Mouse (Mus musculus) liver, embryonic 12.5 days (tissue): Measurements from ENCODE around the gene Cenpm. TPM values are rescaled to one million over a fixed set of nuclear protein-coding genes. Genes with fewer than 3 reads are reported as not detected.
A peak's percentile ranks its signal among the peaks of the same experiment; 100 is the strongest.

Experiments
- ATAC-seq: fragments of 200-750 bp; cut with Nextera tagmentation; 2 replicates; pipeline ENCODE4 v1.8.0; 2017; ENCODE audit warnings: moderate number of reproducible peaks, mild to moderate bottlenecking, moderate library complexity
- H3K27ac ChIP-seq: fragments of 300-500 bp; sonication (generic); 2 replicates; pipeline ENCODE4 v1.5.1; 2016; ENCODE audit warnings: mild to moderate bottlenecking
- H3K27me3 ChIP-seq: fragments of 300-500 bp; sonication (generic); replicated peaks from 2 replicates; pipeline ENCODE4 v1.6.1; 2016; ENCODE audit warnings: mild to moderate bottlenecking, moderate library complexity
- H3K36me3 ChIP-seq: fragments of 300-500 bp; sonication (generic); 2 replicates; pipeline ENCODE4 v1.6.1; 2016; ENCODE audit warnings: mild to moderate bottlenecking, moderate library complexity
- H3K4me1 ChIP-seq: fragments of 300-500 bp; sonication (generic); 2 replicates; pipeline ENCODE4 v1.6.1; 2016
- H3K4me2 ChIP-seq: fragments of 300-500 bp; sonication (generic); 2 replicates; pipeline ENCODE4 v1.6.1; 2016; ENCODE audit warnings: mild to moderate bottlenecking, moderate library complexity
- H3K4me3 ChIP-seq: fragments of 300-500 bp; sonication (generic); 2 replicates; pipeline ENCODE4 v1.5.1; 2016; ENCODE audit warnings: mild to moderate bottlenecking, moderate library complexity
- H3K9ac ChIP-seq: fragments of 300-500 bp; sonication (generic); 2 replicates; pipeline ENCODE4 v1.6.1; 2016; ENCODE audit warnings: mild to moderate bottlenecking, moderate library complexity
- H3K9me3 ChIP-seq: fragments of 300-500 bp; sonication (generic); replicated peaks from 2 replicates; pipeline ENCODE4 v1.6.1; 2016; ENCODE audit warnings: mild to moderate bottlenecking, moderate library complexity
- WGBS: fragments of 180-500 bp; shearing (Covaris S2); methylation state at CpG from one replicate; pipeline ENCODE4 v1.1.7; 2016; ENCODE audit not compliant: insufficient replicate concordance; 5-methylcytosine and 5-hydroxymethylcytosine counted together
- polyA plus RNA-seq: library from polyadenylated mRNA; unstranded; fragments of >200 nt; fragmentation: Nextera tagmentation; extraction: Ambion mirVana; gene quantifications from 2 replicates; pipeline ENCODE4 v1.2.1, GENCODE M21; 2016

Cenpm gene
- polyA plus RNA-seq, 1 experiment from 2014 or later: 48.3 TPM

DNA sequence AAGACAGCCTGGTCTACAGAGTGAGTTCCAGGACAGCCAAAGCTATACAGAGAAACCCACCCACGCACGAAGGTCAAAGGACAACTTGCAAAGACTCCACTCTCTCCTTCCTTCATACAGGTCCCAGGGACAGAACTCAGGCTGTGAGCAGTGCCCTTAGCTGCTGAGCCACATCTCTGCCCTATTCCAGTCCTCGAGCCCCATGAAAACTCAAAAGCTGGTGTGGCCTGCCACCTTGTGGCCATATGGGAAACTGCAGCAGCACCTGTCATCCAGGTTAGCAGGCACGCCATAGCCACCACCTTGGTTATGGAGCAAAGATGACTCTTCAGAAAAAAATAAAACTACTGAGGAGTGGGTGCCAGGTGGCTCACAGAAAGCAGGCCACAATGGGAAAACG, 8.0 kb downstream of the Cenpm start:
- WGBS: 21% methylated on average over 5 of the region's 5 CpGs
- H3K36me3 ChIP-seq: peaks cover 41% of the 10 kb centered on the region

DNA sequence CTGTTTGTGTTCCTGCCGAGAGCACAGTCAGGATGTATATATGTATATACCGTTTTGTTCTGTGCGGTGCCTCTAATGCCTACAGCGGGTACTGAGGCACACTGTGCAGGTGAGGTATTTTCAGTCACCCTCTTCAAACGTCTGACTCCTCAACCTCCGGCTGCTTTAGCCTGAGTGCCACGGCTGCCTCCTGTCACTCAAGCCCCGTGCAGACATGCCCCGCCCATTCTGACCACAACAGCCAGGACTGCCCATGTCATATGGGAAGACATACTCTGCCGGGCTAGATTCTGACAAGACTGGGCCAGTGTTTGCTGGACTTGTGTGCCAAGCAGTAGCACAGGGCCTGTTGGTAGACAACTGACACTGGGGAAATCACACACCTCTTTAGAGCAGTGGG, 8.9 kb downstream of the Cenpm start:
- no peak overlapping the region for H3K4me3 ChIP-seq
- H3K27me3 ChIP-seq: no peaks in the 10 kb centered on the region
- H3K9me3 ChIP-seq: no peaks in the 10 kb centered on the region
- peaks cover 26% of the 10 kb centered on the region for H3K4me1 ChIP-seq
- 45% methylated on average over 10 of the region's 10 CpGs for WGBS
- H3K27ac ChIP-seq: peak overlapping the region; percentile 30; the same call in 1 of the 2 replicates
- H3K9ac ChIP-seq: no peak overlapping the region
- H3K36me3 ChIP-seq: peaks cover 37% of the 10 kb centered on the region
- H3K4me2 ChIP-seq: no peak overlapping the region
- ATAC-seq: peak; percentile 33; the same call in 1 of the 2 replicates

More for the DNA sequence above, 8.0 kb downstream of the Cenpm start:
- Histone ChIP-seq H3K9me3 (no peaks in the 10 kb centered on the region), H3K4me2 (no peak overlapping the region), H3K4me3 (no peak overlapping the region), H3K27me3 (no peaks in the 10 kb centered on the region), H3K9ac (no peak overlapping the region), H3K27ac (no peak overlapping the region), H3K4me1 (peaks cover 17% of the 10 kb centered on the region)
- ATAC-seq: peak; percentile 72

DNA sequence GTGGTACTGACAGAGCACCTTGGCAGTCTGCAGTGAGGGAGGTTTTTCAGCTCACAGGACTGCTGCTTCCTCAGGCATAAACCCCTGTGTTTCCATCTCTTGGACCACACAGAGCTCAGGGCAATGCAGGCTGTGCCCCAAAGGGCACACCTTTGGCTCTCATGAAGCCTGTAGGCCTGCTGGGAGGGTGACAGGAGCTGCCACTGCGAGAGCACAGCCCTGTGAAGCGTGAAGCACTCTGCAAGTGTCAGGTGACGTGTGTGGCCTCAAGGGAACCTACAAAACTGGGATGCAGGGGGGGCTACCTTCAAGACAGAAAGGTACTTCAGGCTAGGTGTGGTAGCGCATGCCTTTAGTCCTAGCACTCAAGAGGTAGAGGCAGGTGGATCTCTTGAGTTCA, 11.9 kb downstream of the Cenpm start:
- ATAC-seq: no peak
- no peaks in the 10 kb centered on the region for H3K9me3 ChIP-seq
- no peaks in the 10 kb centered on the region for H3K27me3 ChIP-seq
- 82% methylated on average over 4 of the region's 4 CpGs for WGBS
- H3K4me2 ChIP-seq: no peak overlapping the region
- no peak overlapping the region for H3K9ac ChIP-seq
- H3K36me3 ChIP-seq: peaks cover 18% of the 10 kb centered on the region
- no peak overlapping the region for H3K4me3 ChIP-seq
- no peak overlapping the region; the same call in 1 of the 2 replicates for H3K27ac ChIP-seq
- H3K4me1 ChIP-seq: peaks cover 50% of the 10 kb centered on the region

DNA sequence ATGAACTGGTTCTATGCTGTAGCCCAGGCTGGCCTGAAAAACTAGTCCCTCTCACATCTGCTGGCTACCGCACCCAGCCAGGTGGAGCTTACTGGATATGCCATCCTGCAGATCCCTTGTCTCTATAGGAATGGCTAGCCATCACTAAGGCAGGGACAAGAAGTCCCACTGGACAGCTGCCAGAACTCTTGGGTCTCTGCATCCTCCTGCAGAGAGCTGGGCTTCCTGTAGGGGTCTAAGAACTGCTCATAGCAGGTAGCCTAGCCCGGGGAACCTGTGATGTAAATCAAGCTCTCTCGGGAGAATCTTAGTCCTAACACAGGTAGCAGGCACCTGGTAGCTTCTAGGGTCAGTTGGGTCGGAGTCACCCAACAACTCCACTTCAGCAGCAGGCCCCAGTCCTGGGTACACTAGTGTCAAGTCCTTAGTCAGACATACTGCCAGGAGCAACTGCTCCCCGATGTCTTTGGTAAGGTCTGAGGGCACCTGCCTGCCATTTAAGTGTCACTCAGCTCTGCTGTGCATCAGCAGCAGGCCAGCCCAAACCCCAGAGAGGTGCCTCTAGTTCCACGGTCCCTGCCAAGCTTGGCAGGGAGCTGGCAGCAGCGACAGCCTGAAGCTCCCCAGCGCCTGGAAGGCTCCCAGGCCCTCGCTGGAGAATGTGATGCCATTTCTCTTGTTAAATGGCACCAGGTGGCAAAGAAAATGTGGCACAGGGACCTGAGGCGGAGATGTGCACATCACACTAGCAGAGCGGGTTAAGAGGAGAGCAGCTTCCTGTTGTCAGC, 12.8 kb downstream of the Cenpm start:
- 71% methylated on average over 11 of the region's 11 CpGs for WGBS
- H3K27ac ChIP-seq: peak overlapping the region; percentile 90

DNA sequence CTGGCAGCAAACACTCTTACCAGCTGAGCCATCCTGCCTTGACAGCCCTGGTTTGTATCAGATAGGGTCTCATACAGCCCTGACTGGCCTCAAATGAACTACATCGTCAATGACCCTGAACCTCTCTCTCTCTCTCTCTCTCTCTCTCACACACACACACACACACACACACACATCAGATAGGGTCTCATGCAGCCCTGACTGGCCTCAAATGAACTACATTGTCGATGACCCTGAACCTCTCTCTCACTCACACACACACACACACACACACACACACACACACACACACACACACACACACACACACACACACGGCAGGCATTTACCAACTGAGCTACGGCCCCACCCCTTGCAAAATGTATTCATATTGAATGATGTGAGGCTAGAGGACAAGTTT, 13.4 kb downstream of the Cenpm start:
- Histone ChIP-seq H3K4me2 (no peak overlapping the region), H3K9me3 (no peaks in the 10 kb centered on the region), H3K27me3 (peaks cover 7% of the 10 kb centered on the region), H3K27ac (peak overlapping the region; percentile 90), H3K36me3 (peaks cover 13% of the 10 kb centered on the region; the same call in 1 of the 2 replicates), H3K4me1 (peaks cover 54% of the 10 kb centered on the region), H3K4me3 (no peak overlapping the region), H3K9ac (no peak overlapping the region)
- 66% methylated on average over 4 of the region's 4 CpGs for WGBS
- no peak for ATAC-seq

More for the DNA sequence above, 12.8 kb downstream of the Cenpm start:
- Histone ChIP-seq H3K36me3 (peaks cover 13% of the 10 kb centered on the region; the same call in 1 of the 2 replicates), H3K9ac (no peak overlapping the region), H3K4me2 (no peak overlapping the region), H3K4me1 (peaks cover 54% of the 10 kb centered on the region), H3K4me3 (no peak overlapping the region), H3K9me3 (no peaks in the 10 kb centered on the region), H3K27me3 (peaks cover 1% of the 10 kb centered on the region; the same call in 1 of the 2 replicates)
- ATAC-seq: no peak

DNA sequence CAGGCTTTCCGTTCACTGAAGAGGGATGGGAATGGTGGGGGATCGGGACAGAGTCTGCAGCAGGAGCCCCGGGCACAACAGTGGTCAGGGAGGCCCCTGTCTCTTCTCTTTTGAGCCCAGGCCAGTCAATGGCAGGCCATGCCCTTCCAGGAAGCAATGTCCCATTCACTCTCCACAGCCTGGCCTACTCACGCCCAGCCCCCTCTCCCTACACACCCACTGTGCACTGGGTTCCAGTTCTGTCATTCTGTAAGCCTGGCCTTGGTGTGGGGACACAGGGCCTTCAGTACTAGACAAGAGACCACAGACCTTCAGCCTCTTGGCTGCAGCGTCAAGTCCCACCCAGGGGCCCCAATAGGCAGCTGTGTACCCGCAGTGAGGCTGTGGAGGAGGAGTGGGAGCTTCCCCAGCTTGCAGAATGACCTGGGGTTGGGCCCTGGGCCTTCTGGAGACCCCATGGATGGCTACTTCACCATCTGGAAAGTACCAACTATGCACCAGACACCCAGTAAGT, 14.4 kb downstream of the Cenpm start:
- Histone ChIP-seq H3K9ac (peak overlapping the region; percentile 62), H3K27ac (peak overlapping the region; percentile 90), H3K27me3 (peaks cover 17% of the 10 kb centered on the region), H3K36me3 (peaks cover 13% of the 10 kb centered on the region; the same call in 1 of the 2 replicates), H3K4me3 (0 out of 2 replicates have a peak overlapping the region, but pooled peaks have one; percentile 12), H3K9me3 (no peaks in the 10 kb centered on the region), H3K4me2 (peak overlapping the region; percentile 63), H3K4me1 (peaks cover 54% of the 10 kb centered on the region)
- ATAC-seq: peak; percentile 64
- 58% methylated on average over 6 of the region's 6 CpGs for WGBS

DNA sequence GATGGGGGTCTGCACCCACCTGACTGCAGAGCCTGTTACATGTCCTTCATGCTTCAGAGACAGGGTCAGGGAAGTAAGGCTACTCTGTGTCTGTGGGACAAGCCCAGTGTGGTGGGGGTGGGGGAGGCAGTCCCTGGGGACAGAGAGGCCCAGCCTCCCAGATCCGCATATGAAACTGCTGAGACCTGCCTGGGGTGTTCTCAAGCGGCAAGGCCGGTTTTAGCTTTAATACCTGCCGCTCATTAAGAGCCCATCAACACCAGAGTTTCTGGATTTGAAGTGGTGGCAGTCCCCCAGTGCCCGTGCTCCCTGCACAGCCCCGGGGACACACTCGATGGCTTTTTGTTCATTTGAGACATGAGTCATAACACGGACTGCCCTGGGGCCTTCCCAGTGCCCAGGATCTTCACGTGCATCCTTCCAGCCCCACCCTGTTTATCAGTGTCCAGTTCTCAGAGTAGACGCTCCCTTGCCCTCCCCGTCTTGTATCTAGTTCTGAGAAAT, 15.0 kb downstream of the Cenpm start:
- Histone ChIP-seq H3K36me3 (peaks cover 13% of the 10 kb centered on the region; the same call in 1 of the 2 replicates), H3K4me1 (peaks cover 57% of the 10 kb centered on the region), H3K9ac (peak overlapping the region; percentile 63), H3K27ac (peak overlapping the region; percentile 90), H3K9me3 (no peaks in the 10 kb centered on the region), H3K27me3 (peaks cover 22% of the 10 kb centered on the region), H3K4me3 (0 out of 2 replicates have a peak overlapping the region, but pooled peaks have one; percentile 12), H3K4me2 (peak overlapping the region; percentile 63)
- peak; percentile 98 for ATAC-seq
- WGBS: 37% methylated on average over 11 of the region's 11 CpGs

DNA sequence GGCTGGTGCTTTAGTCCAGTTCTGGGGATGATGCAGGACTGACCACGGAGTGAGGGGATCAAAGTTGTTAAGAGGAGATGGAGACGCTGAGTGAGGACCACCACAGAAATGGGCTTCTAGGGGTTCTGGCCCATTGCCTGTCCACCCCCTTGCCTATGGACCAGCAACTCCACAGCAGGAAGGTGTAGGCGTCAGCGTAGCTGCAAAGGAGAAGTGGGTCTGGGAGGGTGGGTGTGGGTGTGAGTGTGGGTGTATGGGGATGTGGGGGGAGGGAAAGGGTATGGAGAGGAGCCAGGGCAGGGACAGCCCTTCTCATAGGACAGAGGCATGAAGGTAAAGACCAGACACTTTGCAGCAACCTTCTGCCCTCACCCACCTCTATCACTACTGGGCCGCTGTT, 18.8 kb downstream of the Cenpm start:
- Histone ChIP-seq H3K4me1 (peaks cover 65% of the 10 kb centered on the region), H3K4me3 (no peak overlapping the region), H3K36me3 (no peaks in the 10 kb centered on the region), H3K27ac (no peak overlapping the region), H3K9me3 (no peaks in the 10 kb centered on the region), H3K9ac (no peak overlapping the region), H3K27me3 (peaks cover 60% of the 10 kb centered on the region), H3K4me2 (no peak overlapping the region)
- 58% methylated on average over 5 of the region's 5 CpGs for WGBS
- no peak for ATAC-seq

DNA sequence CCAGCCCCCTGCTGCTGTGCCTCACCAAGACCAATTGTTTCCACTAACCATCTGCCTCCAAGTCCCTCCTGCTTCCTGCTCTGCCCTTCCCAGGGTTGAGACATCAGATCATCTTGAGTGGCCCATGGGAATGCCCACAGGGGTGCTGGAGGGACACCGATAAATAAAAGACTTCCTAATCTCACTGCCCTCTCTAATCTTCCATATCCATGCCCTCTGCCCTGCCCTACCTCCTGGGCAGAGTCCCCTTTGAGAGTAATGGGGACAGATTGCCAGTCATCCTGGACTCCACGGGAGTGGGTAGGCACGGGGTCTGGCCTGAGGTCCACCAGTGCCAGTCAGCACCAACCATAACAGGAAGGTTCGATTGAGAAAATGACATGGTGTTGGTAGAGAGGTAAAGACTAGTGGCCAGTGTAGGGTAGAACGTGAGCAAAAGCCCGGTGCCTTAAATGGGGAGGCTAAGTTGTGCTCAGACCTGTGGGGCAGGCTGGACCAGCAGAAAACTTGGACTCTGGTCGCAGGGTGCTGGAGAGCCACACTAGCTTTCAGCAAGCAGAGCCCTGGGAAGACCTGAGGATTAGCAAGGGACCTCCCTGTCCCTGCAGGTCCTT, 19.8 kb downstream of the Cenpm start:
- Histone ChIP-seq H3K4me1 (peaks cover 55% of the 10 kb centered on the region), H3K4me2 (peak overlapping the region; percentile 71), H3K36me3 (no peaks in the 10 kb centered on the region), H3K4me3 (peak overlapping the region; percentile 55), H3K9me3 (no peaks in the 10 kb centered on the region), H3K27me3 (peaks cover 68% of the 10 kb centered on the region), H3K9ac (peak overlapping the region; percentile 45; the same call in 1 of the 2 replicates), H3K27ac (no peak overlapping the region)
- WGBS: 27% methylated on average over 7 of the region's 7 CpGs
- peak; percentile 68 for ATAC-seq

DNA sequence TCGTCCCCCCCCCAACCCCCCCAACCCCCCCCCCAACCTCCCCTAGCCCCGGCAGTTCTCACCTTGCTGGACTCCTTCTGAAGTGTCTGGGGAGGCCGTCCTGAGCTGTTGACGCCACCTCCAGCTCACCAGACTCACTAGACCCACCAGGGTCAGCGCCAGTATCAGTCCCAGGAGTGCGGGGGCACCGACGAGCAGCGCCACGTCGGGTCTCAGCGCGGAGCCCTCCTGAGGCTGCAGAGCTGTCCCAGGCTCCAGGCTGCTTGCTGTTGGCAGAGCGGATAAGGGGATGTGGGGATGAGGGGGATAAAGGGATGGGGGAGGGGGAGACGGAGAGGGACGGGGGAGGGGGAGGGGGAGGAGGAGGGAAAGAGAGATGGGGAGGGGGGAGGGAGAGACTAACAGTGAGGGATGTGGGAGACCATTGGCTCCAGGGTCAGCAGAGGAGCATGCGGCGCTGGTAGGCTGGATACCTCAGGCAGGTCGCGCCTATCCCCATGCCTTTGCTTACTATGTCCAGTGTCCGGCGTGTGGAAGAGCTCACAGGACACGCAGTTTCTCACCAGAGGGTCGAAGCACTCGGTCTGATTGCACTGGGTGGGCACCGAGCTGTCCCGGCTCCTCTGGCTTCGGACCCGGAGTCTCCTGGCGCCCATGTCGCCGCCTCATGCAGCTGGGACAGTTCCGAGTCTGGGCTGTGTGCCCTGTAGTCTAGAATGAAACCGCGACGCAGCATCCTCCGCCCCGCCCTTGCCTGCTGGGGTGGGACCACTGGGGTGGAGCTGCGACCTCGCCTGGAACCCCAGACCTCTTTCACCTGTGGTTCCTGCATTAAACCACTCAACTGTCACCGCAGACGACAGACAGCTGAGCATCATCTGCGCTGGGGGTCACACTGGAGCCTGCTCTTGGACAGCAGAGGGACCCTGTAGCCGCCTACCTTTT, 20.6 kb downstream of the Cenpm start, which contains the start of gene Tnfrsf13c:
Gene Tnfrsf13c (minus strand): TSS at position 713 of the 945 bp plus-strand sequence.
- Histone ChIP-seq H3K9me3 (no peaks in the 10 kb centered on the region), H3K27ac (no peak within 1 kb of the TSS), H3K4me3 (peak within 1 kb of the TSS; percentile 55), H3K4me2 (peak within 1 kb of the TSS; percentile 71), H3K27me3 (peaks cover 76% of the 10 kb centered on the region), H3K36me3 (no peaks in the 10 kb centered on the region), H3K9ac (peak within 1 kb of the TSS; percentile 45; the same call in 1 of the 2 replicates), H3K4me1 (peaks cover 47% of the 10 kb centered on the region)
- WGBS: 3% methylated on average over 44 of the region's 44 CpGs
- peak; percentile 76 for ATAC-seq

DNA sequence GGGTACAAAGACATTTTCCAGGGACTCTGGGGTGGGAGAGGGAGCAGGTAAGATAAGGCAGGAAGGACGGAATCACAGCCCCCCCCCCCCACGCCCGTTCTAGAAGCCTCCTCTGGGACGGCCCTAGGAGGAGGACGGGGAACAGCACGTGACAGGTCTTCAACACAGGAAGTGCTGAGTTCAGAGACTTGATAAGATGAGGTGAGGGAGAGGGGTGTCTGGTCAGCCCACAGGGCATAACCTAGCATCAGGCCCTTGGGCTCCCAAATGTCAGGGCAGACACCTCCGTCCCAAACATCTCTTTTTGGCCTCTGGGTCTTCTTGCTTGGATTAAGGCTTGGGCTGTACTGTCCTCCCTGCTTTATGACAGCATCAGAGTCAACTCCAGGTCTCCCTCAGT, 21.3 kb downstream of the Cenpm start:
- H3K4me2 ChIP-seq: peak overlapping the region; percentile 71
- peaks cover 82% of the 10 kb centered on the region for H3K27me3 ChIP-seq
- WGBS: 17% methylated on average over 7 of the region's 7 CpGs
- no peaks in the 10 kb centered on the region for H3K36me3 ChIP-seq
- H3K27ac ChIP-seq: no peak overlapping the region
- H3K4me1 ChIP-seq: peaks cover 44% of the 10 kb centered on the region
- no peak for ATAC-seq
- no peaks in the 10 kb centered on the region for H3K9me3 ChIP-seq
- H3K4me3 ChIP-seq: peak overlapping the region; percentile 55
- no peak overlapping the region for H3K9ac ChIP-seq
